Mouse (Mus musculus) midbrain, postnatal 0 days (tissue): ENCODE measurements at regions not wholly inside any gene's neighbourhood (a gene's known extent, or its start where the extent isn't known, plus 50 kb on each side); places are given as distances from the start of the nearest gene placed in this dataset.

Experiments used
- ATAC-seq: fragments of 200-750 bp; cut with Nextera tagmentation; 2 replicates; pipeline ENCODE4 v1.8.0; 2017; ENCODE audit warnings: moderate number of reproducible peaks, mild to moderate bottlenecking, moderate TSS enrichment, moderate library complexity; ENCODE audit not compliant: low FRiP score
- DNase-seq: peaks from one replicate; pipeline ENCODE4 v3.0.0-alpha.2; 2015; ENCODE audit warnings: low spot score
- H3K27ac ChIP-seq: fragments of 300-500 bp; sonication (generic); 2 replicates; pipeline ENCODE4 v1.5.1; 2014; ENCODE audit warnings: low read depth, mild to moderate bottlenecking, low read length, mixed read lengths
- H3K27me3 ChIP-seq: fragments of 300-500 bp; sonication (generic); 2 replicates; pipeline ENCODE4 v1.6.1; 2014; ENCODE audit warnings: low read length, control low read depth, mixed read lengths; ENCODE audit not compliant: insufficient read depth
- H3K36me3 ChIP-seq: fragments of 300-500 bp; sonication (generic); 2 replicates; pipeline ENCODE4 v1.6.1; 2014; ENCODE audit warnings: low read length, control low read depth, mixed read lengths; ENCODE audit not compliant: insufficient read depth
- H3K4me1 ChIP-seq: fragments of 300-500 bp; sonication (generic); 2 replicates; pipeline ENCODE4 v1.6.1; 2014; ENCODE audit warnings: mild to moderate bottlenecking, control low read depth, antibody characterized with exemption, low read length, mixed read lengths; ENCODE audit not compliant: insufficient read depth
- H3K4me2 ChIP-seq: fragments of 300-500 bp; sonication (generic); 2 replicates; pipeline ENCODE4 v1.6.1; 2014; ENCODE audit warnings: low read depth, mild to moderate bottlenecking, low read length, mixed read lengths; ENCODE audit not compliant: poor library complexity, severe bottlenecking
- H3K4me3 ChIP-seq: fragments of 300-500 bp; sonication (generic); 2 replicates; pipeline ENCODE4 v1.5.1; 2014; ENCODE audit warnings: low read depth, mild to moderate bottlenecking, low read length, moderate library complexity
- H3K9ac ChIP-seq: fragments of 300-500 bp; sonication (generic); replicated peaks from 2 replicates; pipeline ENCODE4 v1.6.1; 2014; ENCODE audit warnings: mild to moderate bottlenecking, low read length, moderate library complexity, mixed read lengths; ENCODE audit not compliant: poor library complexity, severe bottlenecking
- H3K9me3 ChIP-seq: fragments of 300-500 bp; sonication (generic); 2 replicates; pipeline ENCODE4 v1.6.1; 2016; ENCODE audit warnings: low read length, control low read depth
- CTCF ChIP-seq: IDR thresholded peaks from 2 replicates; pipeline ENCODE4 v1.5.1; 2016; ENCODE audit warnings: antibody characterized with exemption, mild to moderate bottlenecking
- WGBS: fragments of 180-500 bp; shearing (Covaris S2); extraction: QIAGEN DNeasy Blood & Tissue Kit; methylation state at CpG from one replicate; pipeline ENCODE4 v1.1.7; 2014; 5-methylcytosine and 5-hydroxymethylcytosine counted together

DNA sequence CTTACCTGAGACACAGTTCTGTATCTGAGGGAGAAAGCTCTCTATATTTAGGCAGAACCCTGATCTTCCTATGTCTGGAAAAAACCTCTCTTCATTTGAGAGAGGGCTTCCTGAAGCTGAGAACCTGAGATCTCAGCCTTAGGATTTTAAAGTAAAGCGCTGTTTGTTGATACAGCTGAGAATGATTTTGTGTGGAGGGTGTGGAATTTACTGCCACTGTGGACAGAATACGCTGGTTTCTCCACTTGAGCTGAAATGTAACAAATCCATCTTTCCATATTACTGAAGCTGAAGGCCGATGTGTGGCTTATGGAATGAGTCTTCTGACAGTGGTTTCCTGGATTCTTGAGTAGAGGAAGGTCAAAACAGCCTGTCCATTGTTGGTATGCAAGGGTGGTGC lies 225.2 kb upstream of the Thbs1 start:
- Histone ChIP-seq H3K27ac (no peak overlapping the region), H3K4me1 (no peaks in the 10 kb centered on the region), H3K9me3 (no peaks in the 10 kb centered on the region), H3K4me3 (no peak overlapping the region), H3K4me2 (no peak overlapping the region), H3K27me3 (no peaks in the 10 kb centered on the region), H3K36me3 (no peaks in the 10 kb centered on the region), H3K9ac (no peak overlapping the region)
- ATAC-seq (no peak), DNase-seq (no peak)
- no peak for TF ChIP-seq CTCF
- WGBS = 87% methylated on average over 3 of the region's 3 CpGs

DNA sequence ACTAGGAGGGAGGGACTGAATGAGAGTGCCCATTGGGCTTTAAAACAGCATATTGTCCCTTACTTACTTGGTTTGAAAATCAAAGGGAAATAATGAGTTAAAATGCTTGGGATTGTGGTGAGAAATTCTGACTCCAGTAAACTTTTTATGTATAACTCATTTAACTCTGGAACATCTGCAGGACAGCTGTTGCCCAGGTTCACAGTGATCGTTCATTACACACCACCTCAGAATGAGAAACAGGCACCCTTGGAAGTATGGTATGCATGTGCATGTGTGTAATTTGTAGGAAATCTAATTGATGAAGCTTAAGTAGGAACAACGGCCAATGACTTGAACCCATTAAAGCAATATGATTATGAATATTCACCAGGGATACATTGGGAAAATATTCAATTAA lies 210.4 kb upstream of the Thbs1 start:
- ATAC-seq = no peak
- Histone ChIP-seq H3K27ac (no peak overlapping the region), H3K4me1 (no peaks in the 10 kb centered on the region), H3K4me2 (no peak overlapping the region), H3K9ac (no peak overlapping the region), H3K9me3 (no peaks in the 10 kb centered on the region), H3K36me3 (no peaks in the 10 kb centered on the region), H3K27me3 (no peaks in the 10 kb centered on the region), H3K4me3 (no peak overlapping the region)
- no peak for TF ChIP-seq CTCF
- 94% methylated on average over 2 of the region's 2 CpGs for WGBS
- DNase-seq = no peak

DNA sequence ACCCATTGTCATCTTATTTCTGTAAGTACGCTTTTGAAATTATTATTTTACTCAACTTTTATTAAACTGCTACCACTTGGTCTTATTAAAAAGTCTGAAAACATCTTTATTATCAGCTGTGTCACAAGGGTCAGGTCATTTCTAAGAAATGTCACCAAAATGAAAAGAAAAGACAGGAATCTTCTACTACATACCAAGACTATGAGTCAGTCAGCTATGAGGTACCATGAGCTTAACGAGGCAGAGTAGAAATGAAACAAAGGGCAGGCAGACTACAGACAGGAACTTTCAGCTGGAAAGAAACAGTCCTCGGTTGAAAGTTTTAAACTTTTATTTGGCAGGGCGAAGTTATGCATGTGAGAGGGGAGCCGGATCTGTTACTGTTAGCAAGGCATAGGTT lies 208.8 kb upstream of the Thbs1 start:
- 86% methylated on average over 5 of the region's 5 CpGs for WGBS
- no peaks in the 10 kb centered on the region for H3K36me3 ChIP-seq
- H3K27me3 ChIP-seq = no peaks in the 10 kb centered on the region
- no peaks in the 10 kb centered on the region for H3K4me1 ChIP-seq
- no peaks in the 10 kb centered on the region for H3K9me3 ChIP-seq
- no peak overlapping the region for H3K4me3 ChIP-seq
- DNase-seq (no peak), ATAC-seq (no peak)
- no peak overlapping the region for H3K4me2 ChIP-seq
- TF ChIP-seq CTCF = no peak
- no peak overlapping the region for H3K27ac ChIP-seq
- no peak overlapping the region for H3K9ac ChIP-seq

DNA sequence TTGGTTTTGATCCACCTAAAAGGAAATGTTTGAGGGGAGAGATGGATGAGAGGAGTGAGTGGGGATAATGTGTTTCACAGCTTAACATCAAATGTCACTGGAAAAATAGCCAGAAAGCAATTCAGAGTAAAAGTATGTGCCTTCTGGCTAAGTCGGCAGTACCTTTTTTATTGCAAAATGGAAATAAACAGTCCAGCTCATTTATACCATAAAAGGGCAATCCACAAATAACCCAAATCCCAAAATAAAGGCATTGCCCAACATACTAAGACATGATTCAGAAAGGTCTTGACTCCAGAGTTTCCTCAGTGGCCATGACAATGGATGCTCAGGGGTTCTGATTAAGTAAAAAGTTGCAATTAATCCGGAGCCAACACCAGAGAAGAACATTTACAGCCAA lies 208.0 kb upstream of the Thbs1 start:
- no peaks in the 10 kb centered on the region for H3K4me1 ChIP-seq
- H3K4me2 ChIP-seq = no peak overlapping the region
- no peak overlapping the region for H3K9ac ChIP-seq
- H3K27me3 ChIP-seq = no peaks in the 10 kb centered on the region
- H3K9me3 ChIP-seq = no peaks in the 10 kb centered on the region
- no peak overlapping the region for H3K4me3 ChIP-seq
- no peaks in the 10 kb centered on the region for H3K36me3 ChIP-seq
- 79% methylated on average over 2 of the region's 2 CpGs for WGBS
- H3K27ac ChIP-seq = no peak overlapping the region
- ATAC-seq (no peak), DNase-seq (no peak)
- TF ChIP-seq CTCF = no peak

GRCm38 (mm10) chr2:117906509-117906908 lies 205.2 kb upstream of the Thbs1 start:
- TF ChIP-seq CTCF = no peak
- 93% methylated on average over 2 of the region's 2 CpGs for WGBS

GRCm38 (mm10) chr2:117910781-117911180 lies 200.9 kb upstream of the Thbs1 start:
- WGBS = 66% methylated on average over 1 of the region's 1 CpGs
- Histone ChIP-seq H3K9ac (no peak overlapping the region), H3K27ac (no peak overlapping the region), H3K36me3 (no peaks in the 10 kb centered on the region), H3K9me3 (no peaks in the 10 kb centered on the region), H3K27me3 (no peaks in the 10 kb centered on the region), H3K4me2 (no peak overlapping the region), H3K4me1 (no peaks in the 10 kb centered on the region), H3K4me3 (no peak overlapping the region)
- TF ChIP-seq CTCF = no peak
- ATAC-seq (no peak), DNase-seq (no peak)

More at GRCm38 (mm10) chr2:117906509-117906908, 205.2 kb upstream of the Thbs1 start:
- no peaks in the 10 kb centered on the region for H3K36me3 ChIP-seq
- no peak for ATAC-seq
- no peaks in the 10 kb centered on the region for H3K27me3 ChIP-seq
- H3K9me3 ChIP-seq = no peaks in the 10 kb centered on the region
- no peak for DNase-seq
- H3K9ac ChIP-seq = no peak overlapping the region
- no peak overlapping the region for H3K4me2 ChIP-seq
- no peaks in the 10 kb centered on the region for H3K4me1 ChIP-seq
- H3K27ac ChIP-seq = no peak overlapping the region
- H3K4me3 ChIP-seq = no peak overlapping the region
